Mouse (Mus musculus): ENCODE data around the gene Dbnl. TPM values are rescaled to one million over a fixed set of nuclear protein-coding genes. Genes with fewer than 3 reads are reported as not detected.

Dbnl gene
- polyA plus RNA-seq, 1 experiment from 2014 or later = 44.5 TPM

DNA sequence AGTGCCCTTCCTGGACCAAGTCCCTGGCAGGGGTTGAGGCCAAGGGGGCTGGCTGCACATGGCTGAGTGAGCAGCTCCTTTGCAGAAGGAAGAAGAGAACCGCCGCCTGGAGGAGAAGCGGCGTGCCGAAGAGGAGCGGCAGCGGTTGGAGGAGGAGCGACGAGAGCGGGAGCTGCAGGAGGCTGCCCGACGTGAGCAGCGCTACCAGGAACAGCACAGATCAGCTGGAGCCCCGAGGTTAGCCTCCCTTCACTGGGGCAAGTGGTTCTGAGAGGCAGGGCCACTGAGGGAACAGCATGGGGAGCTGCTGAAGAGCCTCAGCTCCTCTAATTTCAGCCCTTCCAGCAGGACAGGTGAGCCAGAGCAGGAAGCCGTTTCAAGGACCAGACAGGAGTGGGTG is 8.7 kb downstream of the Dbnl start:
- H3K27ac ChIP-seq (replicated peaks) = no peak overlapping the region
- no peaks in the 10 kb centered on the region for H3K9me3 ChIP-seq (replicated peaks)
- WGBS (ENCODE audit: insufficient replicate concordance) = 87% methylated on average over 15 of the region's 15 CpGs
- H3K4me1 ChIP-seq (replicated peaks) = peaks cover 7% of the 10 kb centered on the region; the same call in 1 of the 2 replicates
- no peak overlapping the region for H3K4me3 ChIP-seq (replicated peaks)
- H3K27me3 ChIP-seq = no peaks in the 10 kb centered on the region
- no peak for ATAC-seq (ENCODE audit: insufficient read depth)
- H3K36me3 ChIP-seq (replicated peaks) = peaks cover 91% of the 10 kb centered on the region
- H3K4me2 ChIP-seq = no peak overlapping the region
- H3K9ac ChIP-seq = no peak overlapping the region

DNA sequence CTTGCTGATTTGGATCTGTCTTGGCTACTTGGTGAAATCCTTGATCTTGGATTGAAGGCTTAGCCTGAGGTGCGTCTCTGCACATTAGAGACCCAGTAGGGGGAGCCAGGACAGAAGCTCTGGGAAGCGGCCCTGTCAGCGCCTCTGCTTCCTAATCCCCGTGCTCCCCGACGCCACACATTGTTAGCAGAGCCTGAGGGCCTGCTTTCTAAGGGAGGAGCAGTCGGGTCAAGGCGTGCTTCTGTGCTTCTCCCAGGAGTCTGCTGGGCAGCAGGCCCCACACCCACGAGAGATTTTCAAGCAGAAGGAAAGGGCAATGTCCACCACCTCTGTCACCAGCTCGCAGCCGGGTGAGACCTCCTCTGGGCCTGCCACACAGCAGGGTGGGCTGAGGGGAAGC is 9.1 kb downstream of the Dbnl start:
- Histone ChIP-seq H3K9ac (no peak overlapping the region), H3K4me1 (replicated peaks) (peaks cover 11% of the 10 kb centered on the region), H3K27me3 (no peaks in the 10 kb centered on the region), H3K27ac (replicated peaks) (no peak overlapping the region), H3K36me3 (replicated peaks) (peaks cover 87% of the 10 kb centered on the region), H3K9me3 (replicated peaks) (no peaks in the 10 kb centered on the region), H3K4me3 (replicated peaks) (no peak overlapping the region), H3K4me2 (no peak overlapping the region)
- WGBS (ENCODE audit: insufficient replicate concordance) = 78% methylated on average over 11 of the region's 11 CpGs
- ATAC-seq (ENCODE audit: insufficient read depth) = no peak

DNA sequence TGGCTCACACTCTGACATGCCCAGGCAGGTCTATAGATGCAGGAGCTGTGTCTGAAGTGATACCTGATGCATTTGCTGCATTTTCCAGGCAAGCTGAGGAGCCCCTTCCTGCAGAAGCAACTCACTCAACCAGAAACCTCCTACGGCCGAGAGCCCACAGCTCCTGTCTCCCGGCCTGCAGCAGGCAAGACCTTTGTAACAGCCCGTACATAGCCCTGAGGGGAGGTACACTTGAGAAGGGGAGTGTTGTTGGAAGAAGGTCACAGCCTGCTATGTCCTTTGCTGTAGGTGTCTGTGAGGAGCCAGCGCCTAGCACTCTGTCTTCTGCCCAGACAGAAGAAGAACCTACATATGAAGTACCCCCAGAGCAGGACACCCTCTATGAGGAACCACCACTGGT is 9.6 kb downstream of the Dbnl start:
- peaks cover 81% of the 10 kb centered on the region for H3K36me3 ChIP-seq (replicated peaks)

DNA sequence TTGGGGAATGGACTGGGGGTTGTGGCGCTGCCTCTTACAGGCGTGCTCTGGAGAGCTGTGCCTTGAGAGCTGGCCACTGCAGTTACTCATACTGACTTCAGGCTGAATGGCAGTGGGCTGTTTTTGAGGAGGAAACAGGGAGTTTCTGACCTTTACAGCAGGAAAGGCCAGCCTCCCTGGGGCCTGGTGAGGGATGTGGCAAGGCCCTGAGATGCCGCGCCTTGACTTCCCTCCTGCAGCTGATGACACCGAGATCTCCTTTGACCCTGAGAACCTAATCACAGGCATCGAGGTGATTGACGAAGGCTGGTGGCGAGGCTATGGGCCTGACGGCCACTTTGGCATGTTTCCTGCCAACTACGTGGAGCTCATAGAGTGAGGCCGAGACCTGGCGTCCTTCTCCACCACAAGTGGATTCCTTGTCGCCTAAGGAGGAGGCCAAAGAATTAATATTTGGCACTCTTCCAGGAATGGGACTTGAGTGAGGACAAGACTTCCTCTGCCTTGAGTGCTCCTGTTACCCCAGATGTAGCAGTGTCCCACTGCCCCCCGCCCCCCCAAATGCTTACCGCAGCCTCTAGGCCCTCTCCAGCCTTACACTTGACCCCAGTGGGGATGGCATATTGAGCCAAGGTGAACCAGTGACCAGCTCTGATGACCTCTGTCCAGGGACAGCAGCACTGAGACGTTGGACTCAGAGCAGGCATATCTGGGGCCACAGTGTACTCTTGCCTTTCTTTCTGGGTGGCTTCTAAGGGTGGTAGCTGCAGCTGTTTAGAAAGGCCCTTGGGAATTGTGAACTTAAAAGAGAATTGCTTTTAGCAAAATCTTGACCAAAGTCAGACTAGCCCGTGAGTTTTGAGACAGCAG is 11.6 kb downstream of the Dbnl start:
- 77% methylated on average over 17 of the region's 17 CpGs for WGBS (ENCODE audit: insufficient replicate concordance)
- Histone ChIP-seq H3K27me3 (no peaks in the 10 kb centered on the region), H3K4me1 (replicated peaks) (peaks cover 22% of the 10 kb centered on the region), H3K4me3 (replicated peaks) (no peak overlapping the region), H3K27ac (replicated peaks) (no peak overlapping the region), H3K9ac (no peak overlapping the region), H3K9me3 (replicated peaks) (no peaks in the 10 kb centered on the region), H3K36me3 (replicated peaks) (peaks cover 65% of the 10 kb centered on the region), H3K4me2 (no peak overlapping the region)
- ATAC-seq (ENCODE audit: insufficient read depth) = no peak

More for the DNA sequence above, 9.6 kb downstream of the Dbnl start:
- H3K27ac ChIP-seq (replicated peaks) = no peak overlapping the region
- H3K4me3 ChIP-seq (replicated peaks) = no peak overlapping the region
- H3K4me1 ChIP-seq (replicated peaks) = peaks cover 16% of the 10 kb centered on the region
- H3K27me3 ChIP-seq = no peaks in the 10 kb centered on the region
- no peak for ATAC-seq (ENCODE audit: insufficient read depth)
- no peak overlapping the region for H3K9ac ChIP-seq
- no peaks in the 10 kb centered on the region for H3K9me3 ChIP-seq (replicated peaks)
- no peak overlapping the region for H3K4me2 ChIP-seq
- WGBS (ENCODE audit: insufficient replicate concordance) = 73% methylated on average over 5 of the region's 5 CpGs

DNA sequence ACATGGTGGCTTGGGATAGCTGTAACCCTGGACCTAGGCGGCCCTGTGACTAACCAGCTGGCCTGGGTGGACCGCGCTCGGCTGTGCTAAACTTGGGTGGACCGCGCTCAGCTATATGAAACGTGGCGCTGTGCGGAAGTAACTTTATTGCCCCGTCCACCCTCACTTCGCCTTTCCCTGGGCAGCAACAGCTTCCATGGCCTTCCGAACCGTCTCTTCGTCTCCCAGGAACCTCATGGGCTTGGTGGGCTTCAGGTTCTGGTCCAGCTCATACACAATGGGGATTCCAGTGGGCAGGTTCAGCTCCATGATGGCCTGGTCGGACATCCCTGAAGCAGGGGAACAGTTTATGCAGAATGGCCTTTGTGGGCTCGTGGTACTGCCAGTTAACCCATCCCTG is 13.2 kb downstream of the Dbnl start:
- no peak for ATAC-seq (ENCODE audit: insufficient read depth)
- Histone ChIP-seq H3K4me3 (replicated peaks) (no peak overlapping the region), H3K9me3 (replicated peaks) (no peaks in the 10 kb centered on the region), H3K9ac (no peak overlapping the region), H3K27me3 (no peaks in the 10 kb centered on the region), H3K27ac (replicated peaks) (no peak overlapping the region), H3K4me2 (no peak overlapping the region), H3K36me3 (replicated peaks) (peaks cover 48% of the 10 kb centered on the region), H3K4me1 (replicated peaks) (peaks cover 22% of the 10 kb centered on the region)
- WGBS (ENCODE audit: insufficient replicate concordance) = 86% methylated on average over 16 of the region's 16 CpGs

DNA sequence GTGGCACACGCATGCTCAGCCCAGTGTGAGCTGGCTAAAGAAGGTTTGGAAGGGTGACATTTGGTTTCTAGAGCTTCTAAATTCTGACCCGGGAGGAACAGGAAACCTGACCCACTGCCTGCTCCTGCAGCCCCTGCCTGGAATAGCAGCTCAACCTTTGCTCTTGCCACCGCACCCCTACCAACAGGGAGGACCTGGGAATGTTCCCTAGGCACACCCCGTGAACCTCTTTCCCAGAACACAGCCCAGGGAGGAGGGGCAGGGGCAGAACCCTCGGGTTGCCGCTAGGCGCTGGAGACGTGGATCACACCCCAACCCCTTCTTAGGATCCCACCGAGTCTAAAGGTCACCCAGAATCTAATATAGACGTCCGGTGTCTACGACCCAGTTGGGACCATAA is 13.7 kb downstream of the Dbnl start:
- no peak for ATAC-seq (ENCODE audit: insufficient read depth)
- 62% methylated on average over 12 of the region's 12 CpGs for WGBS (ENCODE audit: insufficient replicate concordance)
- H3K9ac ChIP-seq = no peak overlapping the region

DNA sequence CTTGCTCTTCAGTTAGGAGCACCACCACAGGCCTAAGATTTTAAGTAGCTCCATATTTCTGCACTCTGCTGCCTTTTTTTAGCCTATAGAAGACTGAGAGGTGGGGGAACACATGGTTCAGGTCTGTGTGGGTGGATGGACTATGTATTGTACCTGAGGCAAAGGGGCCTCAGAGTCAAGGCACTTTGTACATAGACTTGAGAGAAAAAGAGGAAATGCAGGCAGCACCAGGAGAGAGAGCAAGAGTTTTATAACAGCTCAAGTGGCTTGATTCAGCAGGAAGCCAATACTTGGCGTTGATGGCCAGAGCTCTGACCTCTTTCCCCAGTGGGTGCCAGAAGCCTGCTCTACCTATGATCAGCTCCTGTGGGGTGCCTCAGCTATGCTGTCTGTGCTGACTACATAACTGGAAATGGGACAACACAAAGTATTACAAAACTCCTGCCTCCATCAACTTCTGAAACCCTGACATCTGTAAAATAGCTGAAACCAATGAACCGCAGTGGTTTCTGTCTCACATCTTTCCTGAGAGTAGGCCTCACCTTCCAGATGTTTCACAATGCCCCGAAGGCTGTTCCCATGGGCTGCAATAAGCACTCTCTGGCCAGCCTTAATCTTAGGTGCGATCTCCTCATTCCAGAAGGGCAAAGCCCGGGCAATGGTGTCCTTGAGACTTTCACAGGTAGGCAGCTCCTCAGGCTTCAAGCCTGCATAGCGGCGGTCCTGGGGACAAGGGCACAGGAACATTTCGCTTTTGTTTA is 14.3 kb downstream of the Dbnl start:
- H3K27ac ChIP-seq (replicated peaks) = no peak overlapping the region
- H3K4me2 ChIP-seq = no peak overlapping the region
- no peak for ATAC-seq (ENCODE audit: insufficient read depth)
- no peaks in the 10 kb centered on the region for H3K27me3 ChIP-seq
- H3K36me3 ChIP-seq (replicated peaks) = peaks cover 37% of the 10 kb centered on the region
- 51% methylated on average over 8 of the region's 8 CpGs for WGBS (ENCODE audit: insufficient replicate concordance)
- H3K9me3 ChIP-seq (replicated peaks) = no peaks in the 10 kb centered on the region
- H3K9ac ChIP-seq = no peak overlapping the region
- peaks cover 22% of the 10 kb centered on the region for H3K4me1 ChIP-seq (replicated peaks)
- H3K4me3 ChIP-seq (replicated peaks) = no peak overlapping the region

More for the DNA sequence above, 13.7 kb downstream of the Dbnl start:
- Histone ChIP-seq H3K4me2 (no peak overlapping the region), H3K9me3 (replicated peaks) (no peaks in the 10 kb centered on the region), H3K4me1 (replicated peaks) (peaks cover 22% of the 10 kb centered on the region), H3K4me3 (replicated peaks) (no peak overlapping the region), H3K27ac (replicated peaks) (no peak overlapping the region), H3K36me3 (replicated peaks) (peaks cover 43% of the 10 kb centered on the region), H3K27me3 (no peaks in the 10 kb centered on the region)

DNA sequence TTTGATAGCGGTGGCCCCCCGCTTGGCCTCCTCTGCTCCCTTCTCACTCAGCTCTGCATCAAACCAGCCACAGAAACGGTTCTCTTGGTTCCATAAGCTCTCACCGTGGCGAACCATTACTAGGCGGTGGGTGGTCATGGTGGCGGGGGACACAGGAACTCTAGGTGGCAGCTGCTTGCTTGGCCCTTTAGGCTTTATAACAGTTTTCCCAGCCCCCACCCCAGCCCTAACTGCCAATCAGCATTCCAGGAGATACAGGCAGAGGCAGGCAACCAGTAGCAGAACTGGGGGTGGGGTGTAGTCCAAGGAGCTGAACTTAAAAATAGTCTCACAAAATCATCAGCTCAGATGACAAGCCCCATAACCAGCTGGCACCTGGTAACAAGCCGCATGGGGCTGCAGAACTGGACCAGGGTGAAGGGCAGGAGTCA is 15.3 kb downstream of the Dbnl start, which contains the start of gene Pgam2:
Gene Pgam2 (minus strand): TSS at position 183 of the 431 bp plus-strand sequence.
- no peak within 1 kb of the TSS for H3K4me2 ChIP-seq
- ATAC-seq (ENCODE audit: insufficient read depth) = no peak
- no peak within 1 kb of the TSS for H3K4me3 ChIP-seq (replicated peaks)
- H3K9ac ChIP-seq = no peak within 1 kb of the TSS
- no peaks in the 10 kb centered on the region for H3K9me3 ChIP-seq (replicated peaks)
- peaks cover 22% of the 10 kb centered on the region for H3K4me1 ChIP-seq (replicated peaks)
- H3K27ac ChIP-seq (replicated peaks) = no peak within 1 kb of the TSS
- H3K36me3 ChIP-seq (replicated peaks) = peaks cover 29% of the 10 kb centered on the region
- WGBS (ENCODE audit: insufficient replicate concordance) = 37% methylated on average over 8 of the region's 8 CpGs
- H3K27me3 ChIP-seq = no peaks in the 10 kb centered on the region

DNA sequence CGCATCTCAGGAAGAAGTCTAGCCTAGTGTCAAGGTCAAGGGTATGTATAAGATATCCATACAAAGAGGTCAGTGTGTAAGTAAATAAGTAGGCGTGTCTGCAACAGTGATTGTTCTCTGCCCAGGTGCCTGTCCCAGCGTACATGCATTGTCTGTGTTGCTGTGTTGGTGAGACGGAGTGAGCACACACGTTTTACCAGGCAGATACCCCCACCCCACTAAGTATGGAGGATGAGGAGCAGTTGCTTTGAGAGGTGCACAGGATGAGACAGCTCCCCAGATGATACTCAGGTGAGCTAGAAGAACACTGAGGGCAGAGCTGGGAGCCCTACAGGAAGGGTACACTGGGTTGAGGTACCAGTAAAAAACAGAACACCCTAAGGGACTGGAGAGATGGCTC is 15.9 kb downstream of the Dbnl start:
- no peaks in the 10 kb centered on the region for H3K27me3 ChIP-seq
- no peak for ATAC-seq (ENCODE audit: insufficient read depth)
- H3K4me2 ChIP-seq = no peak overlapping the region
- H3K36me3 ChIP-seq (replicated peaks) = peaks cover 23% of the 10 kb centered on the region
- 65% methylated on average over 5 of the region's 5 CpGs for WGBS (ENCODE audit: insufficient replicate concordance)
- H3K4me1 ChIP-seq (replicated peaks) = peaks cover 22% of the 10 kb centered on the region
- no peak overlapping the region for H3K9ac ChIP-seq
- no peak overlapping the region for H3K4me3 ChIP-seq (replicated peaks)
- no peak overlapping the region for H3K27ac ChIP-seq (replicated peaks)
- no peaks in the 10 kb centered on the region for H3K9me3 ChIP-seq (replicated peaks)

DNA sequence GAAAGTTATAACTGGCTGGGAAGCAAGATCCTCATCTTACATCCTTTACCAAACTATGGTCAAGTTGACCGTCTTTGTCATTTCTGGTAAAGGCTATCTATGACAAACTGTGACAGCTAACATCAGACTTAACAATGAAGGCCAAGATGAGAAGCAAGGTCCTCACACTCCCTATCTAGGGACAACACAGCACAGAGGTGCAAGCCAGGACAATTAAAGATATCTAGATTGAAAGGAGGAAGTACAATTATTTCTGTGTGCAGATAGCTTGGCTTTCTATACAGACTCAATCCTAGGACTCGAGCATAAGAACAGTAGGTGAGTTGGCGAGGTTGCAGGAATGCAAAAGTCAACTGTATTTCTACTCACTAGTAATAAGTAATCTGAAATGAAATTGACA is 17.4 kb downstream of the Dbnl start:
- Histone ChIP-seq H3K4me1 (replicated peaks) (peaks cover 22% of the 10 kb centered on the region), H3K4me3 (replicated peaks) (no peak overlapping the region), H3K27me3 (no peaks in the 10 kb centered on the region), H3K27ac (replicated peaks) (no peak overlapping the region), H3K9me3 (replicated peaks) (no peaks in the 10 kb centered on the region), H3K4me2 (no peak overlapping the region), H3K9ac (no peak overlapping the region), H3K36me3 (replicated peaks) (peaks cover 7% of the 10 kb centered on the region)
- ATAC-seq (ENCODE audit: insufficient read depth) = no peak
- 29% methylated on average over 3 of the region's 3 CpGs for WGBS (ENCODE audit: insufficient replicate concordance)

DNA sequence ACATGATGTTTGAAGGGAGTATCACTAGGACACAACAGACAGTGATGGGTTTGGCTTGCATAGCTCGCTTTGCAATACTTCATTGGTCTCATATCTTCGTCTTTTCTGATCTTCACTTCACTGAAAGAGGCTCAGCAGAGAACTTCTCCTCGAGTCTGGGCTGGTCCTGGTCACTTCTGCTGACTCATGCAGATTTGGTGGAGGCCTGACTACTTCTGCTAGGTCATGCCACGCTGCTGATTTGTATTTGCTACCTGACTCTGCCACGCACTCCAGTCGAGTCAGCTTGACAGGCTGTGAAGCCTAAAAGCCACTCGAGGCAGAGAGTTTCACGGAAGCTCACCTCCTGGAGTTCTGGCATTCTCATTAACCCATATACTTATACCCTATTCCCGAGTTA is 19.7 kb downstream of the Dbnl start:
- Histone ChIP-seq H3K27me3 (no peaks in the 10 kb centered on the region), H3K9me3 (replicated peaks) (no peaks in the 10 kb centered on the region), H3K4me1 (replicated peaks) (peaks cover 7% of the 10 kb centered on the region), H3K27ac (replicated peaks) (no peak overlapping the region), H3K9ac (no peak overlapping the region), H3K4me2 (no peak overlapping the region), H3K36me3 (replicated peaks) (no peaks in the 10 kb centered on the region), H3K4me3 (replicated peaks) (no peak overlapping the region)
- no peak for ATAC-seq (ENCODE audit: insufficient read depth)
- 69% methylated on average over 9 of the region's 9 CpGs for WGBS (ENCODE audit: insufficient replicate concordance)

Measured in liver, embryonic 15.5 days (tissue).